Mouse (Mus musculus) lung, adult 2 months (tissue): ENCODE data around the gene Cfap99. TPM values are rescaled to one million over a fixed set of nuclear protein-coding genes. Genes with fewer than 3 reads are reported as not detected.

Source experiments
- DNase-seq: peaks from one replicate; pipeline ENCODE4 v3.0.0; 2022
- H3K4me1 ChIP-seq: fragments of 200-500 bp; 2 replicates; pipeline ENCODE4 v1.6.1; 2011; ENCODE audit warnings: low read length; ENCODE audit not compliant: control insufficient read depth, insufficient read depth
- H3K4me3 ChIP-seq: fragments of 200-500 bp; replicated peaks from 2 replicates; pipeline ENCODE3; 2011; ENCODE audit warnings: low read depth, mild to moderate bottlenecking, control low read depth, low read length; ENCODE audit errors: extremely low read depth
- CTCF ChIP-seq: fragments of 200-500 bp; IDR thresholded peaks from 2 replicates; pipeline ENCODE4 v1.5.1; 2011; ENCODE audit warnings: mild to moderate bottlenecking, low read length, control low read depth; ENCODE audit not compliant: insufficient read depth
- POLR2A ChIP-seq: fragments of 200-500 bp; IDR thresholded peaks from 2 replicates; pipeline ENCODE4 v1.6.1; 2011; ENCODE audit warnings: low read depth, mild to moderate bottlenecking, control low read depth, low read length, borderline replicate concordance; ENCODE audit errors: extremely low read depth
- WGBS: fragments of 180-500 bp; shearing (Covaris S2); methylation state at CpG from one replicate; pipeline ENCODE4 v1.1.7; 2018; 5-methylcytosine and 5-hydroxymethylcytosine counted together
- polyA plus RNA-seq: library from polyadenylated mRNA; depleted of rRNA; stranded (reverse); fragments of >200 nt; gene quantifications from 2 replicates; pipeline ENCODE4 v1.2.3, GENCODE M21; 2012

Cfap99 gene
- polyA plus RNA-seq, 1 experiment: 1.8 TPM

DNA sequence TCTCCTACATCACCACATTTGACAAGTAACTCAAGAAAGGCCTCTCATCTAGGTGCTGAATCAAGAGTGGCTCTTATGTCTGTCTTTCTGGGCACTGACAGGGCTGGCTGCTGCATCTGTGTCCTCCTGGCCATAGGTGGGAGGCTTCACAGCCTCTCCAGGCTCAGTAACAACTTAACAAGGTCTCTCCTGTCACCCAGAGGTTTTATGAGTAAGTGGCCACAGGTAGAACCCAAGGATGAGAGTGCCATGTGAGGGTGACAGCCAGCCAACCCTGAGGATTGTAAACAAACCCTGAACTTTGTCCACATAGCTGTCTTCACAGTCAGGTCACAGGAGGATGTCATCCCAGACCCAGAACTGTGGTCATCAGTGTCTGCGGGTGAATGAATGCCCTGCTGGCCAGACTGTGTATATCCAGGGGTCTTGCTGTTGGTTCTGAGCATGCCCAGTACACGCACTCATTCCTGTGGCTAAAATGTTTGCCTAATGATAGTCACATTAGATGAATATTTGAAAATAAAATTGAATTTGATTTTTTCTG lies 31.2 kb downstream of the Cfap99 start:
- Histone ChIP-seq H3K4me1 (no peaks in the 10 kb centered on the region), H3K4me3 (no peak overlapping the region)
- DNase-seq: no peak
- WGBS: 63% methylated on average over 2 of the region's 2 CpGs
- no peak for TF ChIP-seq POLR2A
- no peak for TF ChIP-seq CTCF

DNA sequence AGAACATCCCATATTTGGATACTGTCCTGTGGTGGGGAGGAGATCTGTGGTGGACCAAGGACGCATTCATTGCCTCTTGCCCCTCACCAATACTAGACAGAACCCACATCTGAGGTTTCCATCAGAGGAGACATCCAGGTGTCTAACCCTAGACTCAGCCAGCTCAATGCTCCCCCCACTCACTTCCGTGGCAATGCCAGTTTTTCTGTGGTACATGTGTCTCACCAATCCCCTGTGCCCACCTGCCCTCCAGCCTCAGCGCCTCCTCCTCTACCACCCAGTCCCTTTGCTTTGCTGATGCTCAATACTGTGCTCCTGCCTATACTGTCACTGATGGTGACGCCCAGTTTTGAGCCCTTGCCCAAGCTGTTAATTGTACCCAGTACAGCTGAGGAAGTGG lies 32.8 kb downstream of the Cfap99 start:
- no peak for DNase-seq
- no peak overlapping the region for H3K4me3 ChIP-seq
- TF ChIP-seq POLR2A (no peak), CTCF (no peak)
- 84% methylated on average over 4 of the region's 4 CpGs for WGBS
- no peaks in the 10 kb centered on the region for H3K4me1 ChIP-seq

DNA sequence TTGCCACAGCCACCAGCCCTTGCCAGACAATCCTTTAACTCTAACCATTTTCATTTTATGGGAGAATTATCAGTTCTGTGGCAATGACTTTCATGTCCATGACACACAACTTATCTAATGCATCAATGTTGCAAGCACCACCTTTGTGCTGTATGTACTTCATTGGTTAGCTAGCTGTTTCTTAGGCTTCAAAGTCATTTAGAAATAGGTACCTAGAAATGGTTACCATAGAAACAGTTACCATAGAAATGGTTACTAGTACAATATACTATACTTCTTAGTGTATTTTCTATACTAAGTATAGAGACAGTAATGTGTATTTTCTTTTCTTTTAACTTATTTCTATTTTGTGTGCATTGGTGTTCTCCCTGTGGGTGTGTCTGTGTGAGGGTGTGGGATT lies 36.9 kb downstream of the Cfap99 start:
- no peak for TF ChIP-seq CTCF
- no peak for TF ChIP-seq POLR2A
- Histone ChIP-seq H3K4me1 (0 out of 2 replicates have a peak, but pooled peaks cover 2% of the 10 kb centered on the region), H3K4me3 (no peak overlapping the region)
- no peak for DNase-seq

DNA sequence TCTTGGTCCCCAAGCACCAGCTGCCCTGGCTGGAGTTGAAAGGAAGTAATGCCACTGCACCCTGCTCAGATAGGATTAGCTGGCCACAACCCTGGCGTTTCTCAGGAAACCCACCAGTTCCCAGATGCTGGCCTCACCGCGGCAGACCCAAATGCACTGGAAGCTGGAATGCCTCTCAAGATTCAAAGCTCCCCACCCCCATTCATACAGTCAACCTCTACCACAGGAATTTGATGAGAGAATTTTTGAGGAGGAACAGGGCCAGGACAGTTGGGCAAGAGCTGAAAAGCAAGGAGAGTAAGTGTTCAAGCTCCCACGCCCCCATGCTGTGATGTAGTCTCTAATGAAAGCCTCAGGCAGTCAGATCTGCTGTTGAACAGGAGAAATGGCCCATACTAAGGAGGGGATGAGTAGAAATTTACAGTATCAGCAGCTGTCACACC lies 37.9 kb downstream of the Cfap99 start:
- peak; percentile 8 for DNase-seq
- Histone ChIP-seq H3K4me3 (no peak overlapping the region), H3K4me1 (0 out of 2 replicates have a peak, but pooled peaks cover 2% of the 10 kb centered on the region)
- TF ChIP-seq CTCF: no peak
- TF ChIP-seq POLR2A: no peak
- WGBS: 22% methylated on average over 4 of the region's 4 CpGs

DNA sequence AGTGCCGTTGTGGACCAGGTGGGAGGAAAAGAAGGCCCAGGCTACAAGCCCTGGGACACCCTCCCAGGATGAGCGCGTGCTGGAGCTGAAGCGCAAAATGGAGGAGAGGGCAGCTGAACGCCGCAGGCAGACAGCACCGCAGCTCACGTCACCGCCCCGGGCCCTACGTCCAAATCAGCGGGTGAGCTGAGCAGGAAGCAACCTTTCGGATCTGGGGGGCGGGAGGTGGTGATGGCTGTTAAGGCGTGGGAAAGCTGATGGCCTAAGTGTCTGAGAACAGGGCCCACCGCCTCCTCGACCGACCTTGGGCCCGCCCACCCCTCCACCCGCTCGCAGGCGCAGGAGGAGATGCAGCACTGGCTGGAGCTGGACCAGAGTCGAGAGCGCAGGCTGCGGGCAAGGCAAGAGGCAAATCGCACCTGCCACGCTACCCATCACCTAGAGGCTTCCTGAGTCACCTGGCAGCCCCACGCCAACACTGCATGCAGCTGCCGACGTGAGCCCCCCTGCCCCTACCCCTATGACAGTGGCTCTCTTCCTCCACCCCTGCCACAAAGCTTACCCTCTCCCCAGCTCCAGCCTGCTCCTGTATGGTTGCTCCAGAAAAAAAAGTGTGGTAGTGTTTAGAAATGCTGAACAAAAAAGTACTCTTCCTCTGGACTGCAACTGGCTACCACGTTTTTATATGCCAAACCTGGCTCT lies 38.6 kb downstream of the Cfap99 start:
- Histone ChIP-seq H3K4me3 (no peak overlapping the region), H3K4me1 (0 out of 2 replicates have a peak, but pooled peaks cover 2% of the 10 kb centered on the region)
- no peak for TF ChIP-seq CTCF
- no peak for TF ChIP-seq POLR2A
- 15% methylated on average over 31 of the region's 31 CpGs for WGBS
- peak; percentile 15 for DNase-seq

DNA sequence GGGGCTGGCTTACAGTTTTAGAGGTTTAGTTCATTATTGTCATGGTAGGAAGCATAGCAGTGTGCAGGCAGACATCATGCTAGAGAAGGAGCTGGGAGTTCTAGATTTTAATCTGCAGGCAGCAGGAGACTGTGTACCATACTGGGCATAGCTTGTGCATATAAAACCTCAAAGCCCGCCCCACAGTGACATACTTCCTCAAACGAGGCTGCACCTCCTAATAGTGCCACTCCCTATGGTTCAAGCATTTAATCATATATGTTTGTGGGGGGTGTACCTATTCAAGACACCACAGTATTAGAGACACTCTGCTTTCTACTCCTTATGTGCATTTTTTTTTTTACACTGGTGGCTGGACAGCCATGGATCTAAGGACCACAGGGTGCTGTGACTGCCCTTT lies 41.7 kb downstream of the Cfap99 start:
- whole genome bisulfite sequencing: 82% methylated on average over 2 of the region's 2 CpGs
- no peak for DNase-seq
- Histone ChIP-seq H3K4me3 (no peak overlapping the region), H3K4me1 (0 out of 2 replicates have a peak, but pooled peaks cover 2% of the 10 kb centered on the region)
- TF ChIP-seq CTCF: no peak
- TF ChIP-seq POLR2A: no peak

DNA sequence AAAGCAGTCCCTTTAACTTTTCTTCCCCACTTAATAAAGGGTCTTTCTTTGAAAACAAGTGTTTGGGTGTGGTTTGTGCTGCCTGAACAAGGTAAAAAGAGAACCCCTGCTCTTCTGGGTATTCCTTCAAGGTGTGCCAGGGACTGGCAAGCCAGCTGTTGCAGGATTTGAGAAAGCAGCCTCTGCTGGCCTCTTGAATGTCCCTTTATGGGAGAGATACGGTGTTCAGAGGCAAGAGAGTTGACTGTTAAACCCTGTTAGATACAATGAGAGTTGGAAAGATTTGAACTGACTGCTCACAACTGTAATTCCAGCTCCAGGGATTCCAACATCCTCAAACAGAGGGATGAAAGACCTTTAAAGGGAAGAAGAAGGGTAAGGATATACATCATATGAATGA lies 45.7 kb downstream of the Cfap99 start:
- no peak for DNase-seq
- Histone ChIP-seq H3K4me1 (peaks cover 2% of the 10 kb centered on the region; the same call in 1 of the 2 replicates), H3K4me3 (no peak overlapping the region)
- TF ChIP-seq CTCF: no peak
- no peak for TF ChIP-seq POLR2A
- 85% methylated on average over 1 of the region's 1 CpGs for WGBS

DNA sequence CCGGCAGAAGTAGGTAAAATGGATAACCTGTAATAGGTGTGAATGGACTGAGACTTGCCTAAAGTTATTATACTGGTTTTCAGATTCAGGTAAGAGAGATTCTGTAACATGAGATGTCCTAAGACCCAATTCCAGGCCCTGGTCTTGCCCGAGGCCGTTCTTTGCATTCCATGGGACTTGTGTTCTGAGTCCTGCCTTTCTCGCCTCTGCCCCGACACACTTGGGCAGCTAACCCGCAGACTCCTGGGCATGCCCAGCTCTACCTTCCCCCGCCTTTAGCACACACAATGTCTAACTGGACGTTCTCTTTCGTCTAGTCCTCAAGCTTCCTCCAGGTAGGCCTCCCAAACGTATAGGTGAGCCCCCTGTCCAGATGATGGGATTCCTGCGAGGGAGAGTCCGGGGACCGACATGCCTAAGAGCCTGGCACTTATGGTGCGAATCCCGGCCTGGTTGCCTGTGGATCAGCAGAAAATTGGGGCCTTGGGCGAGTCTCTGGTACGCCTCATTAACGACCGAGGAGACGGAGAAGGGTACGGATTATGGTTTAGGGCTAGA lies 47.2 kb downstream of the Cfap99 start:
- peaks cover 2% of the 10 kb centered on the region; the same call in 1 of the 2 replicates for H3K4me1 ChIP-seq
- 1% methylated on average over 21 of the region's 21 CpGs for WGBS
- peak overlapping the region; percentile 81 for H3K4me3 ChIP-seq
- no peak for DNase-seq
- TF ChIP-seq POLR2A (no peak), CTCF (no peak)

DNA sequence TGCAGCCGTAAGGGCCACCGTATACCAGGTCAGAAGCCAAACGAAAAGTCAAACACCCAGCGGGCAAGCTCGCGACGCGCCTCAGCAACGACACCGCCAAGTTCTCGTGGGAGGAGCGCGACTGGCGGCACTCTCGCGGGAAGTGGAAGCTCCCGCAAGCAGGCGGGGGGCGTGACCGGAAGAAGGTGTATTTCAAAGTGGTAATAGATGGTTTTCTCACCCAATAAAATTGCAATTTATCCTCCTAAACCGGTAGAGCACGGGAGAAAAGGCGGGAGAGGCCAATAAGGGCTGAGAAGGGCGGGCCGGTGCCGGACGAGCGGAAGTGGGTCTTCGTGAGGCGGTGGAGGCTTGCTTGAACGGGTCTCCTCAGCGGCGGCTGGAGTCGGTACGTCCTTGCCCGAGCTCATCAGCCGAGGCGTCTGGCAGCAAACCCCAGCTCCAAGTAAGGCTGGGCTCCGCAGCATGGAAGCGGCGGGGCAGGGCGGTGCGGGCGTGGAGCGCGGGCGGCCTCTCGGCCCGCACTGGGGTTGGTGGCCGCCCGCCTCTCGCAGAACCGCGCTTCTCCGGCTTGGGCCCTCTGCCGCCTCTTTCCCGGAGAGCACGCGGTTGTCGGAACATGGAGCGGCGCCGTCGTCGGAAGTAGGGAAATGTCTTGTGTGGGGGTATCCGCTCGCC lies 47.8 kb downstream of the Cfap99 start, which contains the start of gene Rnf4:
TSS of gene Rnf4 (plus strand) at position 193 of the 678 bp plus-strand sequence.
- H3K4me1 ChIP-seq: peaks cover 2% of the 10 kb centered on the region; the same call in 1 of the 2 replicates
- under 1% methylated on average over 67 of the region's 67 CpGs for whole genome bisulfite sequencing
- DNase-seq: peak; percentile 98
- TF ChIP-seq CTCF: no peak
- TF ChIP-seq POLR2A: peak; percentile 94; the same call in 1 of the 2 replicates
- peak within 1 kb of the TSS; percentile 81 for H3K4me3 ChIP-seq
